Mouse (Mus musculus) limb, embryonic 13.5 days (tissue): ENCODE measurements at regions not wholly inside any gene's neighbourhood (a gene's known extent, or its start where the extent isn't known, plus 50 kb on each side); places are given as distances from the start of the nearest gene placed in this dataset.

Experiments used
- ATAC-seq: fragments of 200-750 bp; cut with Nextera tagmentation; 2 replicates; pipeline ENCODE4 v1.8.0; 2017; ENCODE audit warnings: low read depth, moderate number of reproducible peaks, moderate TSS enrichment; ENCODE audit not compliant: low FRiP score
- H3K27ac ChIP-seq: fragments of 300-500 bp; sonication (generic); 2 replicates; pipeline ENCODE4 v1.5.1; 2015; ENCODE audit warnings: inconsistent platforms, mild to moderate bottlenecking, moderate library complexity
- H3K27me3 ChIP-seq: fragments of 300-500 bp; sonication (generic); 2 replicates; pipeline ENCODE4 v1.6.1; 2015; ENCODE audit warnings: mild to moderate bottlenecking, inconsistent platforms
- H3K36me3 ChIP-seq: fragments of 300-500 bp; sonication (generic); 2 replicates; pipeline ENCODE4 v1.6.1; 2015; ENCODE audit warnings: inconsistent platforms, mild to moderate bottlenecking, moderate library complexity
- H3K4me1 ChIP-seq: fragments of 300-500 bp; sonication (generic); 2 replicates; pipeline ENCODE4 v1.6.1; 2015; ENCODE audit warnings: inconsistent platforms
- H3K4me2 ChIP-seq: fragments of 300-500 bp; sonication (generic); replicated peaks from 2 replicates; pipeline ENCODE4 v1.6.1; 2015; ENCODE audit warnings: inconsistent platforms, mild to moderate bottlenecking, moderate library complexity
- H3K4me3 ChIP-seq: fragments of 300-500 bp; sonication (generic); 2 replicates; pipeline ENCODE4 v1.5.1; 2015; ENCODE audit warnings: moderate library complexity, mild to moderate bottlenecking, inconsistent platforms
- H3K9ac ChIP-seq: fragments of 300-500 bp; sonication (generic); 2 replicates; pipeline ENCODE4 v1.6.1; 2015; ENCODE audit warnings: mild to moderate bottlenecking, inconsistent platforms
- H3K9me3 ChIP-seq: fragments of 300-500 bp; sonication (generic); 2 replicates; pipeline ENCODE4 v1.6.1; 2016; ENCODE audit warnings: inconsistent platforms
- WGBS: fragments of 180-500 bp; shearing (Covaris S2); methylation state at CpG from one replicate; pipeline ENCODE4 v1.1.7; 2015; 5-methylcytosine and 5-hydroxymethylcytosine counted together

DNA sequence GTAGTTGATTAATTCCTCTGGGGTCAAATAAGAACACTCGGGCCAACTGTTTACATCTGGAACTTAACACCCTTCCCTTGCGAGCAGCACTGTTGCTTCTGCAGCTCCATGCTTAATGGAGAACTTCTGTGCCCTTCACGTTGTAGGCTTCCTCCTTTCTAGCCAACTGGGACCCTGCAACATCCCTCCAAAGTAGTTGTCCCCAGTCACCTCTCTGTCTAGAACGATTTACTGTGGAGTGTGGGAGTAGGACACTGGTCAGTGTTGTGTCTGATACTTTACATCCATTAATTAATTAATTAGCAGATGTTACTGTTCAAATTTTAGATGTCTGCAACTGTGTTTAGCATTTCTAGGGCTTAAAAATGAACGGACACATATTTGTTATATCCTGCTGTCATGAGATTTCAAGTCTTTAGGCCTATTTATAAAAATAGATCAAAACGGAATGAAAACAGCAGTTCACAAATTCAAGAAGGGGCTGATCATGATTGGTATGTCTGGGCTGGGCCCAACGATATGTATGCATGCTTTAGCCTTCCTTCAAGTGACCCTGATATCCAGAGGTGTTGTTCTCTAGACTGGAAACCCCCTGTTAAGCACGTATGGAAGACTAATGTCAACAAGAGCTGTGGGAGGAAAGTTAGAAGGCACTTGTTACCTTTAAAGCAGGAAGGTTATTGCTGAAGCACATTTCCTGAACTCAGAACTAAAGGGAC is 543.6 kb upstream of the Nr5a2 start:
- H3K27me3 ChIP-seq: no peaks in the 10 kb centered on the region

GRCm38 (mm10) chr1:137488226-137488625 is 528.0 kb upstream of the Nr5a2 start:
- Histone ChIP-seq H3K27ac (no peak overlapping the region), H3K4me1 (no peaks in the 10 kb centered on the region), H3K9ac (no peak overlapping the region), H3K4me2 (no peak overlapping the region), H3K36me3 (no peaks in the 10 kb centered on the region), H3K9me3 (no peaks in the 10 kb centered on the region), H3K27me3 (no peaks in the 10 kb centered on the region), H3K4me3 (no peak overlapping the region)
- ATAC-seq: no peak
- 77% methylated on average over 5 of the region's 5 CpGs for WGBS

More for the DNA sequence above, 543.6 kb upstream of the Nr5a2 start:
- H3K9me3 ChIP-seq: no peaks in the 10 kb centered on the region
- H3K36me3 ChIP-seq: no peaks in the 10 kb centered on the region
- no peak overlapping the region for H3K4me3 ChIP-seq
- no peak for ATAC-seq
- WGBS: 53% methylated on average over 8 of the region's 8 CpGs
- no peak overlapping the region for H3K27ac ChIP-seq
- H3K4me1 ChIP-seq: peaks cover 6% of the 10 kb centered on the region; the same call in 1 of the 2 replicates
- no peak overlapping the region for H3K4me2 ChIP-seq
- H3K9ac ChIP-seq: no peak overlapping the region

- Histone ChIP-seq H3K27ac (no peak overlapping the region), H3K4me2 (no peak overlapping the region), H3K4me3 (no peak overlapping the region), H3K27me3 (no peaks in the 10 kb centered on the region), H3K9me3 (no peaks in the 10 kb centered on the region), H3K9ac (no peak overlapping the region), H3K36me3 (no peaks in the 10 kb centered on the region), H3K4me1 (peaks cover 6% of the 10 kb centered on the region; the same call in 1 of the 2 replicates)
- WGBS: 21% methylated on average over 1 of the region's 1 CpGs
- no peak for ATAC-seq
These were observed 518.2 kb upstream of the Nr5a2 start for GRCm38 (mm10) chr1:137478459-137478858.

- Histone ChIP-seq H3K4me3 (no peak overlapping the region), H3K36me3 (no peaks in the 10 kb centered on the region), H3K4me1 (peaks cover 6% of the 10 kb centered on the region; the same call in 1 of the 2 replicates), H3K27me3 (no peaks in the 10 kb centered on the region), H3K9ac (no peak overlapping the region), H3K27ac (no peak overlapping the region), H3K4me2 (no peak overlapping the region), H3K9me3 (no peaks in the 10 kb centered on the region)
- no peak for ATAC-seq
- WGBS: 91% methylated on average over 3 of the region's 3 CpGs
These were observed 517.0 kb upstream of the Nr5a2 start for GRCm38 (mm10) chr1:137477239-137477638.

DNA sequence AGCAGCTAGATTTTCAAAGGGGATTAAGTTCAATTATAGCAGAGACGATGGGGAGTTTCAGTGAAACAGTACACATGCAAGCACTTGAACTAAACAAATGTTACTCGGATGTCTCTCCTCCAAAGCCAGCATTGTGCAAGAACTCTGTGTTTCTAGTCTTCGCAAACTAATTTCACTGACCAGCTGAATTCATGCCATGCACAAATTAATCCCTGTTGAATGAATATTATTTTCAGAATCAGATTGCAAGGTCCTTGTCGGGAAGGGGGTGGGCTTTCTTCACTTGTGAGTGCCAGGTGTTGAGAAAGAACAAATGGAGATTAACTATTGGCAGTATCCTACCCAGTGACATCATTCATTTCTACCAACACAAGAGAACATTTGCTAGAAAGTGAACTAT is 514.6 kb upstream of the Nr5a2 start:
- Histone ChIP-seq H3K9ac (no peak overlapping the region), H3K27ac (no peak overlapping the region), H3K4me1 (peaks cover 6% of the 10 kb centered on the region; the same call in 1 of the 2 replicates), H3K4me2 (no peak overlapping the region), H3K36me3 (no peaks in the 10 kb centered on the region), H3K27me3 (no peaks in the 10 kb centered on the region), H3K9me3 (no peaks in the 10 kb centered on the region), H3K4me3 (no peak overlapping the region)
- no peak for ATAC-seq
- whole genome bisulfite sequencing: 73% methylated on average over 4 of the region's 4 CpGs

- Histone ChIP-seq H3K9me3 (no peaks in the 10 kb centered on the region), H3K36me3 (no peaks in the 10 kb centered on the region), H3K27me3 (no peaks in the 10 kb centered on the region), H3K4me1 (peaks cover 6% of the 10 kb centered on the region; the same call in 1 of the 2 replicates), H3K4me3 (no peak overlapping the region), H3K27ac (no peak overlapping the region), H3K4me2 (no peak overlapping the region), H3K9ac (no peak overlapping the region)
- no peak for ATAC-seq
- 79% methylated on average over 4 of the region's 4 CpGs for WGBS
These were observed 513.8 kb upstream of the Nr5a2 start for GRCm38 (mm10) chr1:137473800-137474685.

DNA sequence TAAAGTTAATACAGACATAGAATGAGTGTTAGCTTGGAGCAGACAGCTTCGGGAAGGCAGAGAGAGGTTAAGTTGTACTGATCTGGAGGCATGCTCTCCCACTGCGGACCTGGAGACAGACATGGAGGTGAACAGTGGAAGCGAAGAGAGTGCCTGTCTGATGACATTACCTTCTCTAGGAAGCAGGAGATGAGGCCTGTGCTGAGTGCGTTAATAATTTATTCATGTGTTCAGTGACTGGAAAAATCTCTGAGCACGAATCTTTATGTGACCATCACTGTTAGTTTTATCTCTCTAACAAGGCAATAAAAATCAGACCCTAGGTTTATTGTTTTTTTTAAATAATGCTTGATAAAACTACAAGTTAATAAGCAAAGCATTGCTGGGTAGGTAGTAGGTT is 504.7 kb upstream of the Nr5a2 start:
- H3K4me2 ChIP-seq: no peak overlapping the region
- H3K4me1 ChIP-seq: no peaks in the 10 kb centered on the region
- no peak for ATAC-seq
- H3K36me3 ChIP-seq: no peaks in the 10 kb centered on the region
- H3K27me3 ChIP-seq: no peaks in the 10 kb centered on the region
- no peak overlapping the region for H3K27ac ChIP-seq
- WGBS: 84% methylated on average over 5 of the region's 5 CpGs
- H3K9me3 ChIP-seq: no peaks in the 10 kb centered on the region
- no peak overlapping the region for H3K4me3 ChIP-seq
- H3K9ac ChIP-seq: no peak overlapping the region

- Histone ChIP-seq H3K4me2 (no peak overlapping the region), H3K9me3 (no peaks in the 10 kb centered on the region), H3K4me3 (no peak overlapping the region), H3K4me1 (no peaks in the 10 kb centered on the region), H3K27ac (no peak overlapping the region), H3K36me3 (no peaks in the 10 kb centered on the region), H3K27me3 (no peaks in the 10 kb centered on the region), H3K9ac (no peak overlapping the region)
- no peak for ATAC-seq
- WGBS: 58% methylated on average over 1 of the region's 1 CpGs
These were observed 500.9 kb upstream of the Nr5a2 start for GRCm38 (mm10) chr1:137461189-137461588.

- H3K4me1 ChIP-seq: no peaks in the 10 kb centered on the region
- no peak overlapping the region for H3K4me3 ChIP-seq
- no peaks in the 10 kb centered on the region for H3K36me3 ChIP-seq
- H3K27ac ChIP-seq: no peak overlapping the region
- H3K4me2 ChIP-seq: no peak overlapping the region
- ATAC-seq: no peak
- 76% methylated on average over 7 of the region's 7 CpGs for WGBS
- H3K9me3 ChIP-seq: no peaks in the 10 kb centered on the region
- H3K27me3 ChIP-seq: no peaks in the 10 kb centered on the region
- no peak overlapping the region for H3K9ac ChIP-seq
These were observed 493.4 kb upstream of the Nr5a2 start for GRCm38 (mm10) chr1:137453446-137454208.

DNA sequence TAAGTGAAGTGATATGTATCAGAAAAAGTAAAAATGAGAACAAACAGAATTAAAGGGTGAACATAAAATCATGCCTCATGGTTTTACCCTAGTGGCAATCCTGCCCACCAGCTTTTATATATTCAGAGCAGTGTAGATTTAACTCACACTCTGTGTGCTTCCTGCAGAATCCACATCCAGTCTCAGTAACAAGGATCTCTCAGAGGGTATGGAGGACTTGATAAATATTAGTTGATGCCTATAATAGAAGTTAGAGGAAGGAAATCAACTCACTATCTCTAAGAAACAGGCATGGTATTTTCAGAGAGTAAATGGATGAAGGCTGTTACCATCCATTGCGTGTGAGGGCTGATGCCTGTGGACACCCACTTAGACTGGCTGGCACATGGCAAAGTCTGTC is 492.5 kb upstream of the Nr5a2 start:
- no peak overlapping the region for H3K4me2 ChIP-seq
- H3K9me3 ChIP-seq: no peaks in the 10 kb centered on the region
- no peaks in the 10 kb centered on the region for H3K36me3 ChIP-seq
- WGBS: 90% methylated on average over 1 of the region's 1 CpGs
- no peak for ATAC-seq
- no peaks in the 10 kb centered on the region for H3K27me3 ChIP-seq
- H3K9ac ChIP-seq: no peak overlapping the region
- H3K27ac ChIP-seq: no peak overlapping the region
- H3K4me3 ChIP-seq: no peak overlapping the region
- no peaks in the 10 kb centered on the region for H3K4me1 ChIP-seq

DNA sequence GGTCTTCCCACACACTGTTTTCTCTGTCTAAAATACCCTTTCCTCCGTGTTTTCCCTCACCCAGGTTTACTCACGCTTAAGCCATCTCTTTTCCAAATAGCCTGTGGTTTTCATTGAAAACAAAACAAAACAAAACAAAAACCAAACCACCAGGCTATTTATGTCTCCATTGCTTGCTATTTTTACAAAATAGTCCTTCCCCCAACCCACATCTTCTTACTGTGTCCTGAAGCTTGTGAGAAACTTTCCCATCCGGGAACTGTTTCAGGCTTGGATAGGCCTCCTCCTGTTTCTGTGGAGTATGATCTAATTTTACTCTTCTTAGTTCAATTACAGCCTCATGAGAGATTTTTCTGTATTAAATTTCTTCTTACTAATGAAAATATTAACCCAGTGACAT is 486.2 kb upstream of the Nr5a2 start:
- Histone ChIP-seq H3K27me3 (no peaks in the 10 kb centered on the region), H3K36me3 (no peaks in the 10 kb centered on the region), H3K4me3 (no peak overlapping the region), H3K4me1 (peaks cover 5% of the 10 kb centered on the region; the same call in 1 of the 2 replicates), H3K27ac (no peak overlapping the region), H3K9ac (no peak overlapping the region), H3K4me2 (no peak overlapping the region), H3K9me3 (no peaks in the 10 kb centered on the region)
- WGBS: 57% methylated on average over 3 of the region's 3 CpGs
- ATAC-seq: no peak

DNA sequence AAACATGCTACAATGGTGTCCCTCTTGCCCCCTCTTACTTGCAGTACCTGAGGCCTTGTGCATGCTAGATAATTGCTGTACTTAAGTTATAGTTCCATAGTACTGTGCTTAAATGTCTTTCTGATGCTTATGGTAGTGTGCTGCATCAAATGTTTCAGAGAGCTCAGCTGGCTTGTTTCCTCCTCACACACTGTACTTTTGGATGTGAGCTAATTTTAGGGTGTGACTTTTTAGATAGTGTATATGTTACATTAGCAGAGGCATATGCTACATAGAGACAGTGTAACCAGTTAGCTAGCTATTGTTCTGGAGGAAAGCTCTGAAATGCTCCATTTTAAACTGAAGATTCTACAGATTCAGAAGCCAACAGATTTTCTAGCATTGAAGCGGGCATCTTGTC is 467.9 kb upstream of the Nr5a2 start:
- H3K9me3 ChIP-seq: no peaks in the 10 kb centered on the region
- no peaks in the 10 kb centered on the region for H3K4me1 ChIP-seq
- no peak overlapping the region for H3K4me3 ChIP-seq
- ATAC-seq: no peak
- no peak overlapping the region for H3K4me2 ChIP-seq
- no peak overlapping the region for H3K27ac ChIP-seq
- WGBS: 92% methylated on average over 1 of the region's 1 CpGs
- no peaks in the 10 kb centered on the region for H3K36me3 ChIP-seq
- no peak overlapping the region for H3K9ac ChIP-seq
- H3K27me3 ChIP-seq: no peaks in the 10 kb centered on the region
